Mouse (Mus musculus): ENCODE results near the gene Mical2. TPM values are rescaled to one million over a fixed set of nuclear protein-coding genes. Genes with fewer than 3 reads are reported as not detected.
A peak's percentile ranks its signal among the peaks of the same experiment; 100 is the strongest.

Gene Mical2
- polyA plus RNA-seq, 2 experiments = 5.0 to 7.5 TPM

DNA sequence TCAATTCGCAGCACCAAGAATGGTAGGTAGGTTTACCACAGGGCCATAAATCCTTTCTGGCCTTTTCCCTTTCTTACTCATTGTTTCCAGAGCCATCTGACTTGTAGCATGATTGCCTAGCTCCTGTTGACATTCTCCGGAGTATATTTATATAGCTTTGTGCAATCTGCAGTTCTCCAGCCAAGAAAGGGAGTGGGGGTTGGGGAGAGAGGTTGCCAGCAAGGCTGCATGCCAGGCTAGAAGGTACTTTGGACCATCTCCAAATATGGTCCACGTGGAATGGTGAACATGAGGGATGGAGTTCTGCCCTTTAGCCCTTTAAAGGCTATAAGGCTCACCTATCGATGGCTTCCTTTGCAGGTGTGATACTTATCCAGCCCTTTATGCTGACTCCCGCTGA is 45.2 kb downstream of the Mical2 start:
- no peak overlapping the region for H3K9ac ChIP-seq (ENCODE audit: low read depth, low read length, severe bottlenecking)
- H3K4me2 ChIP-seq (replicated peaks; ENCODE audit: low read depth, low read length, severe bottlenecking) = no peak overlapping the region
- WGBS = 75% methylated on average over 5 of the region's 5 CpGs
- H3K36me3 ChIP-seq (ENCODE audit: control insufficient read depth, insufficient read depth, low read length) = no peaks in the 10 kb centered on the region
- no peak overlapping the region for H3K27ac ChIP-seq (replicated peaks; ENCODE audit: low read depth, low read length)
- H3K27me3 ChIP-seq (ENCODE audit: control insufficient read depth, insufficient read depth, low read length) = no peaks in the 10 kb centered on the region
- DNase-seq (ENCODE audit: low spot score) = no peak
- no peak overlapping the region for H3K4me3 ChIP-seq (replicated peaks; ENCODE audit: low read length)
- TF ChIP-seq POLR2A (IDR thresholded peaks at IDR 0.05; ENCODE audit: borderline replicate concordance, extremely low read depth, insufficient read depth, insufficient read length) = no peak
- ATAC-seq (ENCODE audit: low FRiP score, low read depth) = no peak
- H3K9me3 ChIP-seq (ENCODE audit: control insufficient read depth, low read length) = no peaks in the 10 kb centered on the region
- H3K4me1 ChIP-seq (ENCODE audit: control insufficient read depth, insufficient read depth, low read length) = peaks cover 6% of the 10 kb centered on the region; the same call in 1 of the 2 replicates

DNA sequence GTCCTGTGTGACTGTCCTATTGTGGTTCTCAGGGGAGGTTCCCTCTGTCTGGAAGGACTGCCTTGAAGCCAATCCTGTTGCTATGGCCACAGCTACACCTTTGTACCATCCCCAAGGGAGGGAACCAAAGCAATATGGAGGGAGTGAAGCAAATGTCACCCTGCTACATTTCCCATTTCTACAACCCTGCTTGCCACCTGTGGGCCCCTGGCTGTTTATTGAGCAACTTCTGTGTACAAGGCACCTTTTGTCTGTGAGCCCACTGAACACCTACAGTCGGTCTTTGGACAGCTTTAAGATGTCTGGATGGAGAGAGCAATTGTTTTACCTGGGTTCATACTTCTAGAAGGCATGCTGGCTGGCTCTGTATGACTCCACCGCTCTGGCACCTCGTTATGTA is 46.0 kb downstream of the Mical2 start:
- TF ChIP-seq POLR2A (IDR thresholded peaks at IDR 0.05; ENCODE audit: borderline replicate concordance, extremely low read depth, insufficient read depth, insufficient read length) = no peak
- Histone ChIP-seq H3K4me1 (ENCODE audit: control insufficient read depth, insufficient read depth, low read length) (peaks cover 6% of the 10 kb centered on the region; the same call in 1 of the 2 replicates), H3K4me2 (replicated peaks; ENCODE audit: low read depth, low read length, severe bottlenecking) (no peak overlapping the region), H3K9ac (ENCODE audit: low read depth, low read length, severe bottlenecking) (no peak overlapping the region), H3K27ac (replicated peaks; ENCODE audit: low read depth, low read length) (no peak overlapping the region), H3K27me3 (ENCODE audit: control insufficient read depth, insufficient read depth, low read length) (no peaks in the 10 kb centered on the region), H3K9me3 (ENCODE audit: control insufficient read depth, low read length) (no peaks in the 10 kb centered on the region), H3K36me3 (ENCODE audit: control insufficient read depth, insufficient read depth, low read length) (no peaks in the 10 kb centered on the region), H3K4me3 (replicated peaks; ENCODE audit: low read length) (no peak overlapping the region)
- WGBS = 65% methylated on average over 3 of the region's 3 CpGs
- no peak for DNase-seq (ENCODE audit: low spot score)
- ATAC-seq (ENCODE audit: low FRiP score, low read depth) = no peak

- H3K27me3 ChIP-seq (ENCODE audit: control insufficient read depth, insufficient read depth, low read length) = no peaks in the 10 kb centered on the region
- H3K36me3 ChIP-seq (ENCODE audit: control insufficient read depth, insufficient read depth, low read length) = no peaks in the 10 kb centered on the region
- no peak overlapping the region for H3K4me3 ChIP-seq (replicated peaks; ENCODE audit: low read length)
- no peak for DNase-seq (ENCODE audit: low spot score)
- TF ChIP-seq POLR2A (IDR thresholded peaks at IDR 0.05; ENCODE audit: borderline replicate concordance, extremely low read depth, insufficient read depth, insufficient read length) = no peak
- H3K27ac ChIP-seq (replicated peaks; ENCODE audit: low read depth, low read length) = no peak overlapping the region
- no peak overlapping the region for H3K4me2 ChIP-seq (replicated peaks; ENCODE audit: low read depth, low read length, severe bottlenecking)
- peaks cover 6% of the 10 kb centered on the region; the same call in 1 of the 2 replicates for H3K4me1 ChIP-seq (ENCODE audit: control insufficient read depth, insufficient read depth, low read length)
- H3K9me3 ChIP-seq (ENCODE audit: control insufficient read depth, low read length) = no peaks in the 10 kb centered on the region
- WGBS = 36% methylated on average over 5 of the region's 5 CpGs
- ATAC-seq (ENCODE audit: low FRiP score, low read depth) = no peak
- no peak overlapping the region for H3K9ac ChIP-seq (ENCODE audit: low read depth, low read length, severe bottlenecking)
Measured at GRCm38 (mm10) chr7:112272692-112273091, 47.0 kb downstream of the Mical2 start.

GRCm38 (mm10) chr7:112273451-112273850 is 47.8 kb downstream of the Mical2 start:
- Histone ChIP-seq H3K4me1 (ENCODE audit: control insufficient read depth, insufficient read depth, low read length) (peaks cover 6% of the 10 kb centered on the region; the same call in 1 of the 2 replicates), H3K4me2 (replicated peaks; ENCODE audit: low read depth, low read length, severe bottlenecking) (no peak overlapping the region), H3K9ac (ENCODE audit: low read depth, low read length, severe bottlenecking) (no peak overlapping the region), H3K36me3 (ENCODE audit: control insufficient read depth, insufficient read depth, low read length) (no peaks in the 10 kb centered on the region), H3K27ac (replicated peaks; ENCODE audit: low read depth, low read length) (no peak overlapping the region), H3K9me3 (ENCODE audit: control insufficient read depth, low read length) (no peaks in the 10 kb centered on the region), H3K4me3 (replicated peaks; ENCODE audit: low read length) (no peak overlapping the region), H3K27me3 (ENCODE audit: control insufficient read depth, insufficient read depth, low read length) (no peaks in the 10 kb centered on the region)
- WGBS = 59% methylated on average over 6 of the region's 6 CpGs
- no peak for TF ChIP-seq POLR2A (IDR thresholded peaks at IDR 0.05; ENCODE audit: borderline replicate concordance, extremely low read depth, insufficient read depth, insufficient read length)
- ATAC-seq (ENCODE audit: low FRiP score, low read depth) (no peak), DNase-seq (ENCODE audit: low spot score) (no peak)

GRCm38 (mm10) chr7:112274611-112275010 is 49.0 kb downstream of the Mical2 start:
- peak; percentile 44 for DNase-seq (ENCODE audit: low spot score)
- peak; percentile 59 for ATAC-seq (ENCODE audit: low FRiP score, low read depth)
- no peaks in the 10 kb centered on the region for H3K36me3 ChIP-seq (ENCODE audit: control insufficient read depth, insufficient read depth, low read length)
- no peak overlapping the region for H3K27ac ChIP-seq (replicated peaks; ENCODE audit: low read depth, low read length)
- H3K27me3 ChIP-seq (ENCODE audit: control insufficient read depth, insufficient read depth, low read length) = no peaks in the 10 kb centered on the region
- H3K4me1 ChIP-seq (ENCODE audit: control insufficient read depth, insufficient read depth, low read length) = peaks cover 6% of the 10 kb centered on the region; the same call in 1 of the 2 replicates
- no peak overlapping the region for H3K4me2 ChIP-seq (replicated peaks; ENCODE audit: low read depth, low read length, severe bottlenecking)
- H3K9ac ChIP-seq (ENCODE audit: low read depth, low read length, severe bottlenecking) = no peak overlapping the region
- no peaks in the 10 kb centered on the region for H3K9me3 ChIP-seq (ENCODE audit: control insufficient read depth, low read length)
- TF ChIP-seq POLR2A (IDR thresholded peaks at IDR 0.05; ENCODE audit: borderline replicate concordance, extremely low read depth, insufficient read depth, insufficient read length) = no peak
- no peak overlapping the region for H3K4me3 ChIP-seq (replicated peaks; ENCODE audit: low read length)
- WGBS = 12% methylated on average over 2 of the region's 2 CpGs

DNA sequence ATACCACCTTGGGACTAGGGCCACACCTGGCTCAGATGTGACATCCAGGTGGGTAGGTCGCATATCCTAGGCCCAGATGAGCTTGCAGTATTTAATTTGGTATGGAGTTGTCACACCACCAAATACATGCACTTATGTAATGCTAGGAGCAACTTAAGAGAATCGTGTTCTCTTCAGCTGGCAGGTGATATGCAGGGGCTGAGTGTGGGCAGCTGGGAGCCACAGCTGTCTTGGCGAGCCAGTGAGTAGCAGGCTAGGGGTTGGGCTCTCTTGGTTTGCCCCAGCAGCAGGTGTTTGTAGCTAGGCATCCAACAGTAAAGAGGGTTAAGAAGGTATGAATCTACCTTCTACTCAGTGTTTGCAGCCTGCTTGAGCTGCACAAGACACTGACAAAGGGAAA is 49.4 kb downstream of the Mical2 start:
- H3K27ac ChIP-seq (replicated peaks; ENCODE audit: low read depth, low read length) = no peak overlapping the region
- ATAC-seq (ENCODE audit: low FRiP score, low read depth) (peak; percentile 24; the same call in 1 of the 2 replicates), DNase-seq (ENCODE audit: low spot score) (no peak)
- no peaks in the 10 kb centered on the region for H3K36me3 ChIP-seq (ENCODE audit: control insufficient read depth, insufficient read depth, low read length)
- peaks cover 6% of the 10 kb centered on the region; the same call in 1 of the 2 replicates for H3K4me1 ChIP-seq (ENCODE audit: control insufficient read depth, insufficient read depth, low read length)
- no peak for TF ChIP-seq POLR2A (IDR thresholded peaks at IDR 0.05; ENCODE audit: borderline replicate concordance, extremely low read depth, insufficient read depth, insufficient read length)
- H3K9me3 ChIP-seq (ENCODE audit: control insufficient read depth, low read length) = no peaks in the 10 kb centered on the region
- H3K27me3 ChIP-seq (ENCODE audit: control insufficient read depth, insufficient read depth, low read length) = no peaks in the 10 kb centered on the region
- H3K9ac ChIP-seq (ENCODE audit: low read depth, low read length, severe bottlenecking) = no peak overlapping the region
- 42% methylated on average over 3 of the region's 3 CpGs for WGBS
- H3K4me3 ChIP-seq (replicated peaks; ENCODE audit: low read length) = no peak overlapping the region
- H3K4me2 ChIP-seq (replicated peaks; ENCODE audit: low read depth, low read length, severe bottlenecking) = no peak overlapping the region

All from limb, embryonic 14.5 days (tissue).